Mouse (Mus musculus) left cerebral cortex, postnatal 25 days (tissue): ENCODE data around the gene Haghl. TPM values are rescaled to one million over a fixed set of nuclear protein-coding genes. Genes with fewer than 3 reads are reported as not detected.

Source experiments
- DNase-seq, 2 experiments: peaks; one replicate each; pipeline ENCODE4 v3.0.0; 2022; ENCODE audit warnings: low spot score in 2 of 2, mixed read lengths in 1 of 2
- intact Hi-C: fragments of 180-260 bp; cut with DNase I; formaldehyde crosslinking; loops from one replicate; pipeline ENCODE4 v1.15.1; 2025
- total RNA-seq, 2 experiments: library from RNA; stranded (reverse); gene quantifications; 2 replicates each; pipeline ENCODE4 v1.2.3; 2021

The Haghl gene
- total RNA-seq, 2 experiments from 2014 or later: 109 to 122 TPM

GRCm38 (mm10) chr17:25791843-25792527 lies 6.5 kb upstream of the Haghl start:
- intact Hi-C loops: no loop called here
- peak; percentile 81 to 89 for DNase-seq

- no peak for DNase-seq
- intact Hi-C loops: no loop called here
Observed at GRCm38 (mm10) chr17:25791320-25791842, 5.9 kb upstream of the Haghl start.

GRCm38 (mm10) chr17:25786781-25787504 lies 1.5 kb upstream of the Haghl start:
- intact Hi-C loops: no loop called here
- no peak for DNase-seq

- intact Hi-C loops: no loop called here
- DNase-seq: no peak
Observed at GRCm38 (mm10) chr17:25786280-25786679, 807 bp upstream of the Haghl start, which contains the start of gene Ccdc78. Gene Ccdc78 (plus strand): TSS chr17:25786580.

GRCm38 (mm10) chr17:25783861-25784574 lies 1.5 kb downstream of the Haghl start:
- DNase-seq: no peak
- intact Hi-C loops: loop anchor here (2.0 kb wide), 1 partner anchor 41 kb away; no protein-coding TSS in a partner anchor

- intact Hi-C loops: no loop called here
- DNase-seq: no peak
Observed at GRCm38 (mm10) chr17:25783086-25783485, 2.4 kb downstream of the Haghl start.

- intact Hi-C loops: no loop called here
- DNase-seq: no peak
Observed at GRCm38 (mm10) chr17:25781339-25781738, 4.1 kb downstream of the Haghl start.

- intact Hi-C loops: no loop called here
- DNase-seq: no peak
Observed at GRCm38 (mm10) chr17:25777948-25778347, 7.5 kb downstream of the Haghl start.

- no peak for DNase-seq
- intact Hi-C loops: no loop called here
Observed at GRCm38 (mm10) chr17:25775318-25776062, 10.0 kb downstream of the Haghl start.

GRCm38 (mm10) chr17:25773549-25774120 lies 11.8 kb downstream of the Haghl start, which contains the start of gene Narfl:
Gene Narfl (plus strand): TSS chr17:25773776.
- peak; percentile 97 to 99 for DNase-seq
- intact Hi-C loops: loop anchor here (1.0 to 5.0 kb wide), 3 partner anchors 24 to 41 kb away; partner anchors contain the start of gene Metrn

GRCm38 (mm10) chr17:25769331-25769730 lies 16.1 kb downstream of the Haghl start:
- intact Hi-C loops: no loop called here
- no peak for DNase-seq

GRCm38 (mm10) chr17:25765886-25766285 lies 19.6 kb downstream of the Haghl start:
- intact Hi-C loops: no loop called here
- DNase-seq: no peak

- no peak for DNase-seq
- intact Hi-C loops: loop anchor here (5.0 kb wide), 1 partner anchor 40 kb away; no protein-coding TSS in a partner anchor
Observed at GRCm38 (mm10) chr17:25762591-25762990, 22.9 kb downstream of the Haghl start.

- intact Hi-C loops: loop anchor here (5.0 kb wide), 1 partner anchor 41 kb away; no protein-coding TSS in a partner anchor
- DNase-seq: peak; percentile 59 to 85
Observed at GRCm38 (mm10) chr17:25761561-25761970, 23.9 kb downstream of the Haghl start.

GRCm38 (mm10) chr17:25760148-25760547 lies 25.3 kb downstream of the Haghl start:
- intact Hi-C loops: loop anchor here (5.0 kb wide), 1 partner anchor 42 kb away; no protein-coding TSS in a partner anchor
- DNase-seq: peak in 1 of 2 experiments; percentile 82

- DNase-seq: no peak
- intact Hi-C loops: no loop called here
Observed at GRCm38 (mm10) chr17:25757691-25758090, 27.8 kb downstream of the Haghl start.

GRCm38 (mm10) chr17:25756378-25757242 lies 28.9 kb downstream of the Haghl start:
- DNase-seq: no peak

More at GRCm38 (mm10) chr17:25756378-25757242, 28.9 kb downstream of the Haghl start:
- intact Hi-C loops: no loop called here
